Mouse (Mus musculus): ENCODE results near the gene 4921501E09Rik. TPM values are rescaled to one million over a fixed set of nuclear protein-coding genes. Genes with fewer than 3 reads are reported as not detected.
A peak's percentile ranks its signal among the peaks of the same experiment; 100 is the strongest.
"Not testable (repeated sequence)": the region's sequence is repeated elsewhere in the genome, so short reads cannot be mapped to it uniquely, and the experiment has no call there.

4921501E09Rik gene
- not detected in 2 replicates for polyA plus RNA-seq (2012; ENCODE audit: insufficient read depth, insufficient read length, missing spikeins)

GRCm38 (mm10) chr17:33067958-33068357 is at the start of gene 4921501E09Rik:
Gene 4921501E09Rik (minus strand): TSS chr17:33068058.
- H3K4me1 ChIP-seq (ENCODE audit: control insufficient read depth, insufficient read depth, insufficient read length, low read length): no peaks in the 10 kb centered on the region
- H3K27ac ChIP-seq (replicated peaks; ENCODE audit: low read depth, low read length): no peak within 1 kb of the TSS
- H3K4me3 ChIP-seq (ENCODE audit: insufficient read depth, low read depth, low read length): no peak within 1 kb of the TSS

- no peak overlapping the region for H3K4me3 ChIP-seq (ENCODE audit: insufficient read depth, low read depth, low read length)
- H3K4me1 ChIP-seq (ENCODE audit: control insufficient read depth, insufficient read depth, insufficient read length, low read length): 0 out of 2 replicates have a peak, but pooled peaks cover 2% of the 10 kb centered on the region
- no peak overlapping the region for H3K27ac ChIP-seq (replicated peaks; ENCODE audit: low read depth, low read length)
Measured at GRCm38 (mm10) chr17:33097396-33097795, 29.5 kb upstream of the 4921501E09Rik start.

- Histone ChIP-seq H3K4me1 (ENCODE audit: control insufficient read depth, insufficient read depth, insufficient read length, low read length) (0 out of 2 replicates have a peak, but pooled peaks cover 2% of the 10 kb centered on the region), H3K4me3 (ENCODE audit: insufficient read depth, low read depth, low read length) (peak overlapping the region; percentile 90)
Measured at GRCm38 (mm10) chr17:33092391-33093193, 24.7 kb upstream of the 4921501E09Rik start.

DNA sequence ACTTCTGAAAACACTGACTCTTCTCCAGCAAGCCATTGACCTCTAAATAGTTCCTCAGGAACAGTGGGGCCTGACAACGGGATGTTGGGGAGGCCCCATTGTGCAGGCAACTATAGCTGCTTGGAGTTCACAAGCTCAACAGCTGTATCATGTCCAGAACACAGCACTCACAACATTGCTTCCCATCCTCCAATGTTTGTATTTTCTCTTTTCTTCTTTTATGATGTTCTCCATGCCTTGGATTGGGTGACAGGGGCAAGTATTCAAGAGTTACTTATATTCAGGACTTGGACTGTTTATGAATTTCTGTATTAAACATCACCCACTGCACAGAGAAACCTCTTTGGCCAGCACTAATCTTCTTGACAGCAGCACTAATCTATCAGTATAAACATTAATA is 23.8 kb upstream of the 4921501E09Rik start:
- H3K27ac ChIP-seq (replicated peaks; ENCODE audit: low read depth, low read length): no peak overlapping the region
- H3K4me3 ChIP-seq (ENCODE audit: insufficient read depth, low read depth, low read length): no peak overlapping the region
- 0 out of 2 replicates have a peak, but pooled peaks cover 2% of the 10 kb centered on the region for H3K4me1 ChIP-seq (ENCODE audit: control insufficient read depth, insufficient read depth, insufficient read length, low read length)

More at GRCm38 (mm10) chr17:33092391-33093193, 24.7 kb upstream of the 4921501E09Rik start:
- peak overlapping the region; percentile 85 for H3K27ac ChIP-seq (replicated peaks; ENCODE audit: low read depth, low read length)

- Histone ChIP-seq H3K4me1 (ENCODE audit: control insufficient read depth, insufficient read depth, insufficient read length, low read length) (0 out of 2 replicates have a peak, but pooled peaks cover 2% of the 10 kb centered on the region), H3K4me3 (ENCODE audit: insufficient read depth, low read depth, low read length) (peak within 1 kb of the TSS; percentile 82), H3K27ac (replicated peaks; ENCODE audit: low read depth, low read length) (peak within 1 kb of the TSS; percentile 97)
Measured at GRCm38 (mm10) chr17:33089220-33089949, 21.5 kb upstream of the 4921501E09Rik start, which contains the start of gene Zfp563. Gene Zfp563 (plus strand): TSS chr17:33089310.

DNA sequence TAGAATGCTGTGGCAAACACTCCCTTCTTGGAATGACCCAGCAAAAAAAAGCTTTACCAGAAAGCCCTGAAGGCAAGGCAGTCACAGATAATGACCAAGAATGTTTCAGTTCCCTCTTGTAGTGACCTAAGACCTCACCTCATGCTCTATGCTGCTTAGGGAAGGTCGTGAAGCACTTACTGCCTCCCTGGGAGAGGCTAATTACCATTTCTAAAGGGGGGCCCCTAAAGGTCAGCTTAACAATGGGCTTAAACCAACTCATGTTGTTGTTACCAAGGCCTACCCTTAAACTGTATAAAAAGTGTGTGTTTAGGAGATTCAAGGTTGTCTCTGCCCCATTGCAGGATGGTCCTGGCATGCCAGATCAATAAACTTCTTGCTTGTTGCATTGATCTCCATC is 4.9 kb downstream of the 4921501E09Rik start:
- Histone ChIP-seq H3K27ac (replicated peaks; ENCODE audit: low read depth, low read length) (no peak overlapping the region), H3K4me3 (ENCODE audit: insufficient read depth, low read depth, low read length) (no peak overlapping the region), H3K4me1 (ENCODE audit: control insufficient read depth, insufficient read depth, insufficient read length, low read length) (no peaks in the 10 kb centered on the region)

DNA sequence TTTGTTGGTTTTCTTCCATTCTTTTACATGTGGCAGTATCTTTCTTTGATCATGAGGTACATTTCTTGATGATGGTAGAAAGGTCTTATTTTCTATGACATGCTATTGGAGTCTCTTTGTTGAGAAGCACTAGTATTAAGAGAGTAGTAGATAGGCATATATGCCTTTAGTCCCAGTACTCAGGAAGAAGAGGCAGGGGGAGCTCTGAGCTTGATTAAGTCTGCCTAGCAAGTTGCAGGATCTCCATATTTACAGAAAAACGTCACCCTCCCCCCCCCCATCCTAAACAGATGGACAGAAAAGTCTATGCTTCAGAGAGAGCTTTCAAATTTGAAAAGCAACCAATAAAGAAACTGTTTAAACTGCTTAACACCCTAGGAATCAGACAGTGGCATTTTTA is 9.1 kb downstream of the 4921501E09Rik start:
- Histone ChIP-seq H3K4me3 (ENCODE audit: insufficient read depth, low read depth, low read length) (no peak overlapping the region), H3K4me1 (ENCODE audit: control insufficient read depth, insufficient read depth, insufficient read length, low read length) (no peaks in the 10 kb centered on the region), H3K27ac (replicated peaks; ENCODE audit: low read depth, low read length) (no peak overlapping the region)

DNA sequence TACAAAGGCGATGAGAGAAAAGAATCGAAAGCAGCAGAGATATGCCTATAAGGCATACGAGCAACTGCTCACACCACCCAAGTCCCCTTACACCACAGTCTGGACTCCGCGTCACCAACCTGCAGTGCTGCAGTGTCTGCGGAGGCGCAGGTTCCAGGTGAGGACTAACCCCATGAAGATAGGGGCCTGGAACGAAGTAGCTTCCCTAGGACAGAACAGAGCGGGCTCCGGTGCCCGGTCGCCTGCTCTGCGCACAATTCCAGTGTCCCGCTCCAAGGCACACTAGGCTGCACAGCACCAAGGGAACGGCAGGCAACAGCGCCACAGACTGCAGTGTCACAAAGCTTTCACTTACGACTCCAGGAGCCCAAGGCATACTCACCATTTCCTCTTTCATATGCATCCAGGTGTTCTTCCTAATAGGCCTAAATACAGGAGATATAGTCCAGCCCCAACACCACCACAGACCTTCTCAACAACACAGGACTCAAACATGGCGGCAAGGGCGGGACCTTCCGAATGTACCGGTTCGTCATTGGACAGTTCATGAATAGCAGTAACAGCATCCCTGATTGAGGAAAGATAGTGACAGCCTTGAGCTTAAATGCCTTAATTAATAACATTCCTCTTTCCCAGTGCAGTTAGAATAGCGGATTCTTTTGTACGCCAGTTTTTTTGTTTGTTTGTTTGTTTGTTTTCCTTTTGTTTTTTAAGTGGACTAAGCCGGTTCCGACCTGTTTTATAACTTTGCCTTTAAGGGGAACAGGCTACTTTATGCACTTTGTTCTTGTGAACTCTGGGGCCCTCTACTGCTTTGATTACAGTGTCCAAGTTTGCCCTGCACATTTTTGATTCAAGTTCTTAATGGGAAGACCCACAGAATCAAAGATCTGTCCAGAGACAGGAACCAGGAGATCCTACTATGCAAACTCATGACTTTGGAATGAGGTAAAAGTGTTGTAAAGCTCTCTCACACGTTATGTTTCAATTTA is 34.7 kb downstream of the 4921501E09Rik start, which contains the start of gene Zfp763:
Zfp763 (minus strand) TSS at position 503 of the 992 bp plus-strand sequence.
- Histone ChIP-seq H3K27ac (replicated peaks; ENCODE audit: low read depth, low read length) (no peak within 1 kb of the TSS), H3K4me1 (ENCODE audit: control insufficient read depth, insufficient read depth, insufficient read length, low read length) (no peaks in the 10 kb centered on the region), H3K4me3 (ENCODE audit: insufficient read depth, low read depth, low read length) (peak within 1 kb of the TSS; percentile 90)

GRCm38 (mm10) chr17:33032376-33032775 is 35.5 kb downstream of the 4921501E09Rik start:
- H3K27ac ChIP-seq (replicated peaks; ENCODE audit: low read depth, low read length): no peak overlapping the region
- peak overlapping the region; percentile 90 for H3K4me3 ChIP-seq (ENCODE audit: insufficient read depth, low read depth, low read length)
- H3K4me1 ChIP-seq (ENCODE audit: control insufficient read depth, insufficient read depth, insufficient read length, low read length): no peaks in the 10 kb centered on the region

GRCm38 (mm10) chr17:33020434-33020833 is 47.4 kb downstream of the 4921501E09Rik start:
- H3K4me3 ChIP-seq (ENCODE audit: insufficient read depth, low read depth, low read length); H3K27ac ChIP-seq (replicated peaks; ENCODE audit: low read depth, low read length); H3K4me1 ChIP-seq (ENCODE audit: control insufficient read depth, insufficient read depth, insufficient read length, low read length): not testable (repeated sequence)

Other genes with a start within 250 kb of the 4921501E09Rik start
- gene Zfp799, start 237.8 kb downstream of the 4921501E09Rik start, polyA plus RNA-seq (2012; ENCODE audit: insufficient read depth, insufficient read length, missing spikeins): 3.2 and 3.4 TPM in 2 replicates
- gene Zfp870, start 176.4 kb downstream of the 4921501E09Rik start, polyA plus RNA-seq (2012; ENCODE audit: insufficient read depth, insufficient read length, missing spikeins): 3.1 and 3.9 TPM in 2 replicates
- gene Cyp4f14, start 150.7 kb downstream of the 4921501E09Rik start, polyA plus RNA-seq (2012; ENCODE audit: insufficient read depth, insufficient read length, missing spikeins): not detected in 2 replicates
- gene Cyp4f13, start 120.7 kb downstream of the 4921501E09Rik start, polyA plus RNA-seq (2012; ENCODE audit: insufficient read depth, insufficient read length, missing spikeins): 29.1 and 29.8 TPM in 2 replicates
- gene Zfp472, start 102.2 kb downstream of the 4921501E09Rik start, polyA plus RNA-seq (2012; ENCODE audit: insufficient read depth, insufficient read length, missing spikeins): 0.95 and 5.0 TPM in 2 replicates
- 3.9 and 7.1 TPM in 2 replicates for gene Zfp952, start 74.9 kb downstream of the 4921501E09Rik start, polyA plus RNA-seq (2012; ENCODE audit: insufficient read depth, insufficient read length, missing spikeins)
- 1.5 and 3.0 TPM in 2 replicates for gene Zfp763, start 34.7 kb downstream of the 4921501E09Rik start, polyA plus RNA-seq (2012; ENCODE audit: insufficient read depth, insufficient read length, missing spikeins)
- 1.7 and 4.3 TPM in 2 replicates for gene Zfp563, start 21.3 kb upstream of the 4921501E09Rik start, polyA plus RNA-seq (2012; ENCODE audit: insufficient read depth, insufficient read length, missing spikeins)
- gene Morc2b, start 71.6 kb upstream of the 4921501E09Rik start, polyA plus RNA-seq (2012; ENCODE audit: insufficient read depth, insufficient read length, missing spikeins): not detected in 2 replicates
- gene Olfr55, start 100.4 kb upstream of the 4921501E09Rik start, polyA plus RNA-seq (2012; ENCODE audit: insufficient read depth, insufficient read length, missing spikeins): not detected in 2 replicates
- not detected in 2 replicates for gene Olfr239, start 123.2 kb upstream of the 4921501E09Rik start, polyA plus RNA-seq (2012; ENCODE audit: insufficient read depth, insufficient read length, missing spikeins)
- not detected in 2 replicates for gene Olfr1564, start 153.6 kb upstream of the 4921501E09Rik start, polyA plus RNA-seq (2012; ENCODE audit: insufficient read depth, insufficient read length, missing spikeins)
- 4.6 and 4.7 TPM in 2 replicates for gene Zfp955a, start 187.1 kb upstream of the 4921501E09Rik start, polyA plus RNA-seq (2012; ENCODE audit: insufficient read depth, insufficient read length, missing spikeins)
- not detected in 2 replicates for gene Olfr63, start 196.6 kb upstream of the 4921501E09Rik start, polyA plus RNA-seq (2012; ENCODE audit: insufficient read depth, insufficient read length, missing spikeins)
- gene Zfp955b, start 221.5 kb upstream of the 4921501E09Rik start, polyA plus RNA-seq (2012; ENCODE audit: insufficient read depth, insufficient read length, missing spikeins): 3.7 and 7.1 TPM in 2 replicates

Measured in brown adipose tissue, adult 24 weeks (tissue).